Mouse (Mus musculus) hindbrain, embryonic 10.5 days (tissue): ENCODE data around the gene Plcb2. TPM values are rescaled to one million over a fixed set of nuclear protein-coding genes. Genes with fewer than 3 reads are reported as not detected.

Experiments
- DNase-seq: peaks from one replicate; pipeline ENCODE4 v3.0.0-alpha.2; 2017; ENCODE audit warnings: low spot score
- H3K27ac ChIP-seq: fragments of 300-500 bp; sonication (generic); 2 replicates; pipeline ENCODE4 v1.5.1; 2016; ENCODE audit warnings: mild to moderate bottlenecking, moderate library complexity
- H3K27me3 ChIP-seq: fragments of 300-500 bp; sonication (generic); 2 replicates; pipeline ENCODE4 v1.6.1; 2016; ENCODE audit warnings: mild to moderate bottlenecking; ENCODE audit not compliant: poor library complexity, insufficient read depth, severe bottlenecking
- H3K36me3 ChIP-seq: fragments of 300-500 bp; sonication (generic); 2 replicates; pipeline ENCODE4 v1.6.1; 2016; ENCODE audit warnings: mild to moderate bottlenecking, moderate library complexity
- H3K4me1 ChIP-seq: fragments of 300-500 bp; sonication (generic); replicated peaks from 2 replicates; pipeline ENCODE4 v1.6.1; 2016; ENCODE audit warnings: mild to moderate bottlenecking
- H3K4me3 ChIP-seq: fragments of 300-500 bp; sonication (generic); 2 replicates; pipeline ENCODE4 v1.5.1; 2016; ENCODE audit warnings: mild to moderate bottlenecking, moderate library complexity
- H3K9me3 ChIP-seq: fragments of 300-500 bp; sonication (generic); 2 replicates; pipeline ENCODE4 v1.6.1; 2016; ENCODE audit warnings: mild to moderate bottlenecking, moderate library complexity
- WGBS: fragments of 180-500 bp; shearing (Covaris S2); methylation state at CpG from one replicate; pipeline ENCODE4 v1.1.7; 2016; 5-methylcytosine and 5-hydroxymethylcytosine counted together
- polyA plus RNA-seq: library from polyadenylated mRNA; unstranded; fragments of >200 nt; fragmentation: Nextera tagmentation; extraction: Ambion mirVana; gene quantifications from 2 replicates; pipeline ENCODE4 v1.2.1, GENCODE M21; 2016

Plcb2 gene
- polyA plus RNA-seq, result 0.31 and 0.43 TPM in 2 replicates

- Histone ChIP-seq H3K27me3 (peaks cover 76% of the 10 kb centered on the region), H3K27ac (peak within 1 kb of the TSS; percentile 20; the same call in 1 of the 2 replicates), H3K4me3 (no peak within 1 kb of the TSS), H3K36me3 (no peaks in the 10 kb centered on the region), H3K9me3 (no peaks in the 10 kb centered on the region), H3K4me1 (peaks cover 20% of the 10 kb centered on the region)
- DNase-seq, result no peak
- WGBS, result 21% methylated on average over 7 of the region's 7 CpGs
These were observed at the start of gene Plcb2 for GRCm38 (mm10) chr2:118728337-118728736. TSS of gene Plcb2 (minus strand) at chr2:118728438.

GRCm38 (mm10) chr2:118776295-118776694 is 48.1 kb upstream of the Plcb2 start:
- Histone ChIP-seq H3K27ac (no peak overlapping the region), H3K9me3 (no peaks in the 10 kb centered on the region), H3K4me1 (peaks cover 18% of the 10 kb centered on the region), H3K27me3 (peaks cover 17% of the 10 kb centered on the region), H3K4me3 (no peak overlapping the region), H3K36me3 (no peaks in the 10 kb centered on the region)
- WGBS, result 86% methylated on average over 2 of the region's 2 CpGs
- no peak for DNase-seq

- Histone ChIP-seq H3K36me3 (no peaks in the 10 kb centered on the region), H3K9me3 (no peaks in the 10 kb centered on the region), H3K4me3 (no peak overlapping the region), H3K27ac (no peak overlapping the region), H3K4me1 (peaks cover 18% of the 10 kb centered on the region), H3K27me3 (peaks cover 14% of the 10 kb centered on the region)
- DNase-seq, result no peak
- 80% methylated on average over 4 of the region's 4 CpGs for WGBS
These were observed 47.6 kb upstream of the Plcb2 start for GRCm38 (mm10) chr2:118775846-118776245.

- WGBS, result 82% methylated on average over 1 of the region's 1 CpGs
- Histone ChIP-seq H3K4me1 (peaks cover 18% of the 10 kb centered on the region), H3K9me3 (no peaks in the 10 kb centered on the region), H3K36me3 (no peaks in the 10 kb centered on the region), H3K27me3 (peaks cover 10% of the 10 kb centered on the region), H3K4me3 (no peak overlapping the region), H3K27ac (no peak overlapping the region)
- no peak for DNase-seq
These were observed 47.2 kb upstream of the Plcb2 start for GRCm38 (mm10) chr2:118775396-118775795.

GRCm38 (mm10) chr2:118774536-118774935 is 46.3 kb upstream of the Plcb2 start:
- no peak for DNase-seq
- WGBS, result 89% methylated on average over 2 of the region's 2 CpGs
- H3K27ac ChIP-seq, result no peak overlapping the region
- no peaks in the 10 kb centered on the region for H3K9me3 ChIP-seq
- peaks cover 4% of the 10 kb centered on the region; the same call in 1 of the 2 replicates for H3K27me3 ChIP-seq
- no peaks in the 10 kb centered on the region for H3K36me3 ChIP-seq
- H3K4me3 ChIP-seq, result no peak overlapping the region
- H3K4me1 ChIP-seq, result peaks cover 10% of the 10 kb centered on the region

- no peak for DNase-seq
- H3K4me3 ChIP-seq, result no peak within 1 kb of the TSS
- H3K27me3 ChIP-seq, result no peaks in the 10 kb centered on the region
- no peaks in the 10 kb centered on the region for H3K9me3 ChIP-seq
- 0 out of 2 replicates have a peak, but pooled peaks cover 2% of the 10 kb centered on the region for H3K4me1 ChIP-seq
- no peak within 1 kb of the TSS for H3K27ac ChIP-seq
- H3K36me3 ChIP-seq, result no peaks in the 10 kb centered on the region
- WGBS, result 75% methylated on average over 6 of the region's 6 CpGs
These were observed 44.1 kb upstream of the Plcb2 start, which contains the start of gene Phgr1 for GRCm38 (mm10) chr2:118772158-118772874. TSS of gene Phgr1 (plus strand) at chr2:118772769.

GRCm38 (mm10) chr2:118766041-118767033 is 38.1 kb upstream of the Plcb2 start:
- no peaks in the 10 kb centered on the region for H3K9me3 ChIP-seq
- no peak for DNase-seq
- no peaks in the 10 kb centered on the region for H3K36me3 ChIP-seq
- 75% methylated on average over 10 of the region's 10 CpGs for WGBS
- no peak overlapping the region for H3K4me3 ChIP-seq
- peaks cover 37% of the 10 kb centered on the region for H3K4me1 ChIP-seq
- H3K27me3 ChIP-seq, result peaks cover 37% of the 10 kb centered on the region
- H3K27ac ChIP-seq, result no peak overlapping the region; the same call in 1 of the 2 replicates

- peaks cover 41% of the 10 kb centered on the region for H3K4me1 ChIP-seq
- no peaks in the 10 kb centered on the region for H3K9me3 ChIP-seq
These were observed 36.6 kb upstream of the Plcb2 start for GRCm38 (mm10) chr2:118764875-118765274.

GRCm38 (mm10) chr2:118764094-118764831 is 36.0 kb upstream of the Plcb2 start:
- peak; percentile 49 for DNase-seq

More at GRCm38 (mm10) chr2:118764875-118765274, 36.6 kb upstream of the Plcb2 start:
- H3K27ac ChIP-seq, result no peak overlapping the region
- 86% methylated on average over 5 of the region's 5 CpGs for WGBS
- peaks cover 51% of the 10 kb centered on the region for H3K27me3 ChIP-seq
- H3K36me3 ChIP-seq, result no peaks in the 10 kb centered on the region
- DNase-seq, result no peak
- H3K4me3 ChIP-seq, result no peak overlapping the region

GRCm38 (mm10) chr2:118763469-118763868 is 35.2 kb upstream of the Plcb2 start:
- WGBS, result 69% methylated on average over 7 of the region's 7 CpGs
- H3K27me3 ChIP-seq, result peaks cover 63% of the 10 kb centered on the region
- no peaks in the 10 kb centered on the region for H3K36me3 ChIP-seq
- H3K4me1 ChIP-seq, result peaks cover 46% of the 10 kb centered on the region
- peak overlapping the region; percentile 89 for H3K27ac ChIP-seq
- no peak overlapping the region for H3K4me3 ChIP-seq
- DNase-seq, result no peak
- no peaks in the 10 kb centered on the region for H3K9me3 ChIP-seq

More at GRCm38 (mm10) chr2:118764094-118764831, 36.0 kb upstream of the Plcb2 start:
- Histone ChIP-seq H3K27ac (peak overlapping the region; percentile 56; the same call in 1 of the 2 replicates), H3K4me3 (no peak overlapping the region), H3K9me3 (no peaks in the 10 kb centered on the region), H3K27me3 (peaks cover 56% of the 10 kb centered on the region), H3K36me3 (no peaks in the 10 kb centered on the region), H3K4me1 (peaks cover 46% of the 10 kb centered on the region)
- WGBS, result 26% methylated on average over 11 of the region's 11 CpGs

- H3K4me3 ChIP-seq, result peak overlapping the region; percentile 42
These were observed 34.5 kb upstream of the Plcb2 start for GRCm38 (mm10) chr2:118762784-118763148.

More at GRCm38 (mm10) chr2:118762784-118763148, 34.5 kb upstream of the Plcb2 start:
- Histone ChIP-seq H3K36me3 (no peaks in the 10 kb centered on the region), H3K27ac (peak overlapping the region; percentile 89), H3K27me3 (peaks cover 70% of the 10 kb centered on the region), H3K9me3 (no peaks in the 10 kb centered on the region), H3K4me1 (peaks cover 46% of the 10 kb centered on the region)
- no peak for DNase-seq
- 15% methylated on average over 10 of the region's 10 CpGs for WGBS
